Mouse (Mus musculus) megakaryocyte, embryonic 14.5 days (primary cell): Measurements from ENCODE around the gene AI481877.

Experiments
- FLI1 ChIP-seq: IDR thresholded peaks from 2 replicates; pipeline ENCODE4 v1.6.1; 2012; ENCODE audit warnings: low read length, inconsistent platforms, mixed read lengths
- GATA1 ChIP-seq: IDR thresholded peaks from 3 replicates; pipeline ENCODE4 v1.6.1; 2012; ENCODE audit warnings: mixed read lengths, low read length, inconsistent platforms, borderline replicate concordance

DNA sequence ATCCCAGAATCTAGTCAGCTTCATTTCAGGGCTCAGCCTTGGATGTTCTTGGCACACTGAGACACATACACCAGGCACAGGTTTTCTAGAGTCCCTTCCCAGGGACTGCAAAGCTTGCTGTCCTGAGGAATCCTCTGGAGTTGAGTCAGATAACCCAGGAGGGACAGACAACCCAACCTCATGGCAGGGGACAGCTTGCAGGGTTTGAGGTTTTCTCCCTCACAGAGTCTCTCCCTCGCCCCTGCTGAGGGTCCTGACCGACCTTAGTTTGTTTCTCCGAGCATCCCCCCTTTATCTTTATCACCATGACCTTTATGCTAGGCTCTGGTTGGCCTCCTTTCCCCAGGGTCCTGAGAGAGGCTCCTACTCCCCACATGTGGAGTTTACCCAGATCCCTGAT is 101.3 kb downstream of the AI481877 start:
- TF ChIP-seq FLI1 (no peak), GATA1 (no peak)
